Mouse (Mus musculus): Measurements from ENCODE around the gene Cd81.

The Cd81 gene
- long read RNA-seq, experiment 1, transcript Cd81-206 (6 exons, 1,607 nt) = minor isoform, 5 of 3,234 reads
- long read RNA-seq, experiment 1, transcript Cd81-201 (8 exons, 1,533 nt) = major isoform, 3,165 of 3,234 reads
- long read RNA-seq, experiment 1, partial matches to known transcripts = 21 of 3,234 reads
- long read RNA-seq, experiment 1, other reads (novel, unspliced or antisense) = 40 of 3,234 reads
- long read RNA-seq, experiment 2, transcript Cd81-201 (8 exons, 1,533 nt) = major isoform, 3,491 of 3,587 reads
- long read RNA-seq, experiment 2, transcript Cd81-206 (6 exons, 1,607 nt) = minor isoform, 8 of 3,587 reads
- long read RNA-seq, experiment 2, partial matches to known transcripts = 20 of 3,587 reads
- long read RNA-seq, experiment 2, other reads (novel, unspliced or antisense) = 65 of 3,587 reads

DNA sequence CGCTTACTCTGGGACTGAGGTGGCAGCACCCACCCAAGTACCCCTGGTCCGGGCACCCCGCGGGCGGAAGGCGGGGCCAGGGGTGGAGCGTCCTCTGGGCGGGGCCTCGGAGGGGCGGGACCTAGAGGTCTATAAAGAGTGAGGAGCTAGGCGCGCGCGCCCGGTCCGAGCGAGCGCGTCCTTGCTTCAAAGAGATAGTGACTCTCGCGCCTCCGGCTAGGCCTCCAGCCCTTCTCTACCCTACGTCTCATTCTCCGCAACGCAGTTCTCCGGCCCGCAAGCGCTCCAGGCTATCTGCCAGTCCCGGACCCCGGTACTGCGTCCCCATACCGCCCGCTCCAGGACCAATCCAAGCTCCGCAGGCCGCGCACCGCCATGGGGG is at the start of gene Cd81:
TSS of gene Cd81 (plus strand) at position 114 of the 382 bp plus-strand sequence.
- intact Hi-C loops (cut with DNase I) = loop anchor here (5.0 kb wide), 1 partner anchor 45 kb away; the partner anchor contains the start of gene Tspan32

DNA sequence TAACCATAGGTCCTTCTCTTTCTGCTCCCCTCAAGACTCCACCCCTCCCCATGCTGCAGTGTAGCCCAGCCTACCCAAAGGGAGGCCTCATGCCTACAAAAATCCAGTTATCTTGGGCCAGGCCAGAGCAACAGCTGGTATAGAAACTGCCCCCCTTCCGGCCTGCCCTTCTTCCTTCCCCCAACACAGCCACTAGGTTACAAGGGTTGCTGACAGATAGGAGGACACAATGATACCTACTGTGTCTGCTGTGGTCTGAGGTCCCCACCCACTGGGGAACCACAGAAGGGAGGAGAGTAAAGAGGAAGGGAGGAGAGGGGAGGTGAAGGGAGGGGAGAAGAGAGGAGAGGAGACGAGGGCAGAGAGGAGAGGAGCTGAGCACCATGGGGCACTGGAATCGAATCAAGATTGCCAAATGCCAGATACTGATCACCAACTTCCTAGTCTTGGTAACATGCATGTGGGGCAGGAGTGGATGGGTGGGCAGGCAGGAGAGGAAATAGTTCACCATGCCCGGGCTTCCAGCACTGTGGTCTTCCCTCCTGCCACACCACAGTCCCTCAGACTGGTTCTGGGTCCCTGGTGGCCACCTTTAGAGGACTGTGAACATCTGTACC is 47.7 kb upstream of the Cd81 start, which contains the start of gene Tspan32:
TSS of gene Tspan32 (plus strand) at position 320 of the 617 bp plus-strand sequence.
- intact Hi-C loops (cut with DNase I) = loop anchor here (5.0 kb wide), 2 partner anchors 47 to 108 kb away; partner anchors contain the start of gene Cd81

GRCm38 (mm10) chr7:143005344-143006096 is 47.0 kb upstream of the Cd81 start:
- intact Hi-C loops (cut with DNase I) = loop anchor here (5.0 kb wide), 1 partner anchor 47 kb away; the partner anchor contains the start of gene Cd81

DNA sequence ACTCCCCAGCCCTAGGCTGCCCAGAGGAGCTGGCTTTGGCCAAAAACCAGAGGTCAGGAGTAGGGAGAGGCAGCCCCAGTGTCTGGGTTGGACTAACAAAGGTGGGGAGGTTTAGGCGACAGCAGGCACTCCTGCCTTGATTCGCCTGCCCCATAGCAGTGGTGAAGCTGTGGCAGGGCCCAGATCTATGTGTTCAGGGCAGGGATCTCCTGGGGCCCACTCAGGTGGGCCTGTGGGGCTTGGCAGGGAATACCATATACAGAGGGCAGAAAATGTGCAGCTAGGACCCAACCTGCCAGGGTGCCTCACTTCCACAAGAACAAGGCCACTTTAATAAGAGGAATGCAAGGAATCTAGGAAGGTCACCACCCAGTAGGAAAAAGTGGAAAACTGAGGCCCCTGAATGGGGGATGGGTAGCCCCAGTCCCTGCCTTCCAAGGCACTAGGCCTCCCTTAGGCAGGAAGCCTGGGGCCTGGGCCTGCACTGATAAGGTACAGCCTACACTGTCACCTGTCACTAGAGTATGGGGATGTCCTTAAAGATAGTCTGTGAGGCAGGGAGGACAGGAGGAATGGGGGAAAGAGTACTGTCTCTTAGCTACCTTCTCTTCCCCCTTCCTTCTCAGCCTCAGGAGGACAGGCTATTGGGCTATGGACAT is 46.3 kb upstream of the Cd81 start:
- intact Hi-C loops (cut with DNase I) = loop anchor here (5.0 kb wide), 1 partner anchor 46 kb away; the partner anchor contains the start of gene Cd81

DNA sequence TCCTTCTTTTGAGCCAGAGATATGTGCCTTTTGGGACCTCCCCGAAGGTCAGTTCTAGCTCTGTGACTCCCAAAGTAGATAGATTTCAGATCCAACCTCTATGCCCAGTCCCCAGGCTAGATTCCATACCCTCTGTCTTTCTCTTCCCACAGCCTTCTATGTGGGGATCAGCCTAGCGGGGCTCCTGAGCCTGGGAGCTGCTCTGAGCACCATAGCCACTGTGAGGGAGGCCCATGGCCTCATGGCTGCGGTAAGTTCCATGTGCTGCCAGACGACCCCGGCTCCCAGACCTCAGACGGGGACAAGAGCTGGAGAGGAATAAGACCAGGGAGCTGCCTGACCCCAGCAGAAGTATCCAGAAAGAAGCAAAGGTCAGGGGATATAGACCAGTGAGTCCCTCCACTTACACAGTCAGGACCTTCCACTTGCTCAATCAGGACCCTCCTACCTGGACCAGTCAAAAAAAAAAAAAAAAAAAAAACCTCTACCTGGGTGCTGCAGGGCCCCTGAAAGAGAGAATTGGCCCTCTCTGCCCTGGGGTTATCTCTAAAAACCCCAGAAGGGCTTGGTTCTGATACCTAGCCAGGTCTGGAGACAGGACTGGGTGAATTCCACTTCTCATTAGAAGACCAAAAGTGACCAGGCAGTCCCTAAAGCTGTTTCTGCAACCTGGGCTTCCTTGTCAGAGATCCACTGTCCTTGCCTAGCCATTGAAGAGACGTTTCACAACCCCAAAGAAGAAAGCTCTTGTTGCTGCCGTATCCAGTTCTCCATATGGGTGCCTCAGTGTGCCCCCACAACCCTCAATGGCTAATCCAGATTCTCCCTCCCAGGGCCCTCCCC is 45.6 kb upstream of the Cd81 start:
- intact Hi-C loops (cut with DNase I) = loop anchor here (5.0 kb wide), 1 partner anchor 45 kb away; the partner anchor contains the start of gene Cd81

DNA sequence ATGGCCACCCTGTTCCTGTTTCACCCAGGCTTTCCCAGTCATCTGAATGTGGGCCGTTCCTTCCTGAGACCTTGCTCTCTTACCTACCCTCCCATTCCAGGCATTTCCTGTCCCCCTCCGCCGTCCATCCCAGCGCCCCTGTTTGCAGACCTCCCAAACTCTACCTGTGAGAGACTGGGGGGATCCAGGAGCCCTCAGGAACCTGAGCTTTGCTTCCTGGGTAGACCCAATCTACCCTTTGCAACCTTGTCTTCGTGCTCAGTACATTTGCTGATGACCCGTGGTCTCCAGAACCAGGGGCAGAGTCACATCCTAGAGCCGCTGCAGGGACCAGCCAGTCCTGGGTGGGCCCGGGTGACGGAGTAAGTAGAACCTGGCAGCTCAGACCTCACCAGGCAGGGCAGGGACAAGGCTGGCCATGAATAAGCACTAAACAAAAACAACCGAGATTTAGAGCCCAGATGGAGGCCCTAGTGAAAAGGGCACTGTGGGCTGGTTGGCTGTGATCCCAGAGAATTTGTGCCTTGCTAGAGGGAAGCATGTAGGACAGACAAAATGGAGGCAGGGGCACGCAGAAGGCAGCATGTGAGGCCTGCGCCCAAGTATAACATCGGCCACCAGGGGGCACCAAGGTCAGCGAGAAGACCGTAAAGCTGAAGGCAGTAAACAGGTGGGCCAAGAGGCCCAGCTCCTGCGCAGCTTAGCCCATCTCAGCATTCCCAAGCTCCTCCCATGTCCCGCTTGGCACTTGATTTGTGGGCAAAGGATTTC is 44.8 kb upstream of the Cd81 start:
- intact Hi-C loops (cut with DNase I) = loop anchor here (1.0 to 5.0 kb wide), 2 partner anchors 45 to 79 kb away; partner anchors contain the start of gene Cd81

GRCm38 (mm10) chr7:143008370-143008926 is 44.1 kb upstream of the Cd81 start:
- intact Hi-C loops (cut with DNase I) = loop anchor here (1.0 to 5.0 kb wide), 2 partner anchors 44 to 78 kb away; partner anchors contain the start of gene Cd81

DNA sequence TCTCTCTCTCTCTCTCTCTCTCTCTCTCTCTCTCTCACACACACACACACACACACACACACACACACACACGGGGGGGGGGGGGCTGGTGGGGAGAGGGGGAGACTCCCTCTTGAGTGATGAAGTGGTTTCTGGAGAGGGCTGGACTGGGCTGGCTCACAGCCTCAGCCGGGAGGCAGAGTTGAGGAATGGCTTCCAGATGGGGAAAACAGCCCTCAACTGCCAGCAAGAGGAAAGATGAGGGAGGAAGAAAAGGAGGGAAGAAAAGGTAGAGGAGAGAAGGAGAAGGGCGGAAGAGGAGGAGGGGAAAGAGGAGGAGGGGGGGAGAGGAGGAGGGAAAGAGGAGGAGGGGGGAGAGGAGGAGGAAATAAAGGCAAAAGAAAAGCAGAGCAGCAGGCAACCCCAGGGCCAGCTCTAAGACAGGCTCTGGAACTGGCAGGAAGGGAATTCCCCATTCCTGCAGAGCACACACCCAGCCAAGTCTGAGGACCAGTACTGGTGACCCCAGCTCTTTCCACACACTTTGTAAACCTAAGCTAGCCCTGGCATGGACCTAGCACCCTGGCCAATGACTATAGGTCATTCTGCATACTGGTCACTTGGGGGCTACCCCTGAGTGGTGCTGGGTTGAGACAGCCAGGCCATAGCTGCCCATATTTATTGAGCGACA is 43.4 kb upstream of the Cd81 start:
- intact Hi-C loops (cut with DNase I) = loop anchor here (1.0 to 5.0 kb wide), 2 partner anchors 43 to 77 kb away; partner anchors contain the start of gene Cd81

- intact Hi-C loops (cut with DNase I) = loop anchor here (5.0 kb wide), 1 partner anchor 42 kb away; the partner anchor contains the start of gene Cd81
Observed at GRCm38 (mm10) chr7:143009996-143010395, 42.5 kb upstream of the Cd81 start.

GRCm38 (mm10) chr7:143011226-143011625 is 41.3 kb upstream of the Cd81 start:
- intact Hi-C loops (cut with DNase I) = no loop called here

GRCm38 (mm10) chr7:143012230-143012875 is 40.2 kb upstream of the Cd81 start:
- intact Hi-C loops (cut with DNase I) = no loop called here

- intact Hi-C loops (cut with DNase I) = no loop called here
Observed at GRCm38 (mm10) chr7:143013420-143014178, 38.9 kb upstream of the Cd81 start.

GRCm38 (mm10) chr7:143014862-143015659 is 37.5 kb upstream of the Cd81 start:
- intact Hi-C loops (cut with DNase I) = no loop called here

DNA sequence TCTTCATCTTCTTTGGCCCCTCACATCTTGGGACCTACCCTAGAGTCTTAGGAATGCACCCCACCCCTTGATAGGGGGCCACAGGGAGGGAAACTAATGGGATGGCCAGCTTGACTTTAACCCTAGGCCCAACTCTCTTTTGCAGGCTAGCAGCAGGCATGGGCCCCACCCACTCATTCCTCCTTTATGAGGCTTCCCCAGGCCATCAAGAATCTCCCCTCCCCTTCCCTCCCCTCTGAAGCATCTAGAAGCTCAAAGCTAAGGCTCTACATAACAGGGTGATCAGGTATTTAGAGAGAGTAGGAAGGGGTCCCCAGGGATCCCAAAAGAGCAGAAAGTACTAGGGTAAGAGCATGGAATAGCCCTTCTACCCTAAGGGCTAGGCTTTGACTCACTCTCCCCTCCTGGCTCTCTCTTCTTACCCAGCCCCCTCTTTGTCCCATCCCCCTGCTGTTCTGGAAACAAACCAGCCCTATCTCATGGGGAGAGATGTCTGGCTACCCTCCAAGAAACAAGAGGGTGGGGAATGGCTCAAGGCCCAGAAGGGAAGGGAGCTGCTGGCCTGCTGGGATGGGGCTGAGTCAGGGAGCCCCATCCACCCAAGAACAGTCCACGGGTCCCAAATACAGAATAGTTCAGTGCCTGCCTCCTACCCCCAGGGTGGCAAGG is 36.6 kb upstream of the Cd81 start:
- intact Hi-C loops (cut with DNase I) = no loop called here

- intact Hi-C loops (cut with DNase I) = no loop called here
Observed at GRCm38 (mm10) chr7:143016424-143017142, 36.0 kb upstream of the Cd81 start.
